Mouse (Mus musculus) neutrophil, adult 5-6 weeks (primary cell): ENCODE results near the gene Taar7d. TPM values are rescaled to one million over a fixed set of nuclear protein-coding genes. Genes with fewer than 3 reads are reported as not detected.

Experiments used
- total RNA-seq: library from RNA; stranded (forward); fragments of 200-1000 nt; gene quantifications from 2 replicates; pipeline ENCODE4 v1.2.3, GENCODE M21; 2017

Taar7d gene
- total RNA-seq, 1 experiment from 2014 or later = not detected

Other genes starting within 250 kb of the Taar7d start
- gene Rps12, start 239.9 kb upstream of the Taar7d start, total RNA-seq = 830 and 867 TPM in 2 replicates
- not detected in 2 replicates for gene Slc18b1, start 230.2 kb upstream of the Taar7d start, total RNA-seq
- gene Vnn3, start 175.8 kb upstream of the Taar7d start, total RNA-seq = 83.7 and 93.7 TPM in 2 replicates
- 0.86 TPM in 1 of 2 replicates, not detected in the other for gene Vnn1, start 132.5 kb upstream of the Taar7d start, total RNA-seq
- not detected in 2 replicates for gene Taar1, start 106.9 kb upstream of the Taar7d start, total RNA-seq
- 0.61 TPM in 1 of 2 replicates, not detected in the other for gene Taar2, start 88.7 kb upstream of the Taar7d start, total RNA-seq
- gene Taar3, start 77.7 kb upstream of the Taar7d start, total RNA-seq = not detected in 2 replicates
- gene Taar4, start 66.7 kb upstream of the Taar7d start, total RNA-seq = not detected in 2 replicates
- gene Taar5, start 56.5 kb upstream of the Taar7d start, total RNA-seq = not detected in 2 replicates
- gene Taar6, start 41.6 kb upstream of the Taar7d start, total RNA-seq = not detected in 2 replicates
- gene Taar7a, start 33.7 kb upstream of the Taar7d start, total RNA-seq = not detected in 2 replicates
- gene Taar7b, start 27.3 kb upstream of the Taar7d start, total RNA-seq = not detected in 2 replicates
- not detected in 2 replicates for gene Taar7e, start 10.4 kb downstream of the Taar7d start, total RNA-seq
- gene Taar7f, start 22.3 kb downstream of the Taar7d start, total RNA-seq = not detected in 2 replicates
- gene Taar8a, start 49.3 kb downstream of the Taar7d start, total RNA-seq = not detected in 2 replicates
- not detected in 2 replicates for gene Taar8b, start 65.1 kb downstream of the Taar7d start, total RNA-seq
- gene Taar8c, start 74.7 kb downstream of the Taar7d start, total RNA-seq = not detected in 2 replicates
- gene Taar9, start 82.3 kb downstream of the Taar7d start, total RNA-seq = not detected in 2 replicates
- 95.9 and 112 TPM in 2 replicates for gene Stx7, start 122.1 kb downstream of the Taar7d start, total RNA-seq
- gene Moxd1, start 196.3 kb downstream of the Taar7d start, total RNA-seq = not detected in 2 replicates